In the genomic region with DNA sequence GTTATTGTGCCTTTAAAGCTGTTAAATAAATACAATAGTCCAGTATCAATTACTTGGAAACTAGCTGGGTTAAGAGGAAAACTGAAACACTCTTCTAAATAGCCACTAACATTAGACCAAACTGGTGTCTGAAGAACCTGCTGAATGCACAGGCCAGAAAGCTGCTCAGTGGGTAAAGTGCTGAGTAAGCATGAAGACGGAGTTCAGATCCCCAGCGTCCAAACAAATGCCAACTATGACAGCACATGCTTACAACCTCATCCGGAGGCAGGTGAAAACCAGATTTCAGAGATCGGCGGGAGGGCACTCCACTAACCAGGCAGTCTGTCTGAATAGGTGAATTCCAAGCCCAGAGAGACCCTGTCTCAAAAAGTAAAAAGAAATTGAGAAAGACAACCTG, we compare ENCODE assay signal across 25 mouse cellular contexts. TPM values are rescaled to one million over a fixed set of nuclear protein-coding genes. Genes with fewer than 3 reads are reported as not detected.
DNase-seq lines count a peak whose midpoint lies in the region; ATAC-seq and TF ChIP-seq lines count a peak whose summit lies in the region.
"Had no signal": no experiment of that assay in that cellular context is flagged by ENCODE, and none has a peak within 500 bp of the region (broad histone marks: within the 10 kb centered on the region; RNA-seq: fewer than 3 reads in every experiment).

No protein-coding gene starts in this region.

- TF ChIP-seq CTCF in CH12.LX (conservative IDR thresholded peaks at IDR 0.05 in 1 of 2, IDR thresholded peaks at IDR 0.05 in 1 of 2; ENCODE audit: low read depth in 2 of 2, low read length in 2 of 2) (no peak), MEL (IDR thresholded peaks at IDR 0.05 in 2 of 3, conservative IDR thresholded peaks at IDR 0.05 in 1 of 3; ENCODE audit: control insufficient read depth in 1 of 3, insufficient read depth in 1 of 3, low read depth in 2 of 3, low read length in 3 of 3, poor library complexity in 1 of 3, severe bottlenecking in 1 of 3) (no peak)

- no peak overlapping the region for H3K4me2 ChIP-seq in CH12.LX (ENCODE audit: insufficient read depth, low read depth, poor library complexity, severe bottlenecking)
- H3K4me2 ChIP-seq: embryonic facial prominence, embryonic 13.5 days; embryonic facial prominence, embryonic 15.5 days; forebrain, embryonic 12.5 days had no signal

- no peaks in the 10 kb centered on the region for H3K9me3 ChIP-seq in CH12.LX (replicated peaks; ENCODE audit: low read length)
- no peaks in the 10 kb centered on the region for H3K9me3 ChIP-seq in MEL (replicated peaks; ENCODE audit: insufficient read depth, low read length)
- H3K9me3 ChIP-seq: embryonic facial prominence, embryonic 13.5 days; forebrain, embryonic 10.5 days; forebrain, embryonic 12.5 days; G1E had no signal

- no peak for TF ChIP-seq EP300 in CH12.LX (IDR thresholded peaks at IDR 0.05; ENCODE audit: low read length)
- TF ChIP-seq EP300 in MEL (IDR thresholded peaks at IDR 0.05; ENCODE audit: low read depth in 1 of 2, low read length in 2 of 2): no peak

- TF ChIP-seq RAD21 in CH12.LX (IDR thresholded peaks at IDR 0.05; ENCODE audit: low read depth, low read length): no peak
- TF ChIP-seq RAD21 in MEL (IDR thresholded peaks at IDR 0.05; ENCODE audit: low read depth, low read length): no peak

- H3K4me1 ChIP-seq in CH12.LX (ENCODE audit: control insufficient read depth in 1 of 2, insufficient read depth in 2 of 2) (no peaks in the 10 kb centered on the region), MEL (ENCODE audit: control insufficient read depth in 1 of 2, insufficient read depth in 2 of 2, low read length in 2 of 2) (no peaks in the 10 kb centered on the region)
- H3K4me1 ChIP-seq: forebrain, embryonic 12.5 days had no signal

- H3K9ac ChIP-seq in CH12.LX (ENCODE audit: insufficient read depth, low read depth) (no peak overlapping the region), MEL (ENCODE audit: control insufficient read depth, low read depth, low read length, poor library complexity, severe bottlenecking) (no peak overlapping the region)
- H3K9ac ChIP-seq: embryonic facial prominence, embryonic 13.5 days; embryonic facial prominence, embryonic 15.5 days; forebrain, embryonic 12.5 days had no signal

- dilution Hi-C loops in CH12.LX (cut with MboI; ENCODE audit: extremely low pct_ligation_motif_present, extremely low pct_unique_long_range_greater_than_20kb, low sequenced_read_pairs): no loop called here

- in situ Hi-C loops in CH12.LX (cut with MboI; ENCODE audit: low pct_ligation_motif_present, low pct_unique_long_range_greater_than_20kb, low sequenced_read_pairs): loop anchor here (5.0 kb wide), 1 partner anchor 57 kb away; no protein-coding TSS in a partner anchor

- H3K27me3 ChIP-seq in CH12.LX (replicated peaks) (no peaks in the 10 kb centered on the region), MEL (ENCODE audit: control insufficient read depth in 1 of 2, insufficient read depth in 2 of 2, low read length in 2 of 2) (peaks cover 2 to 3% of the 10 kb centered on the region in 2 experiments; a peak in 3 of 4 replicates)
- H3K27me3 ChIP-seq: embryonic facial prominence, embryonic 13.5 days; embryonic facial prominence, embryonic 15.5 days; forebrain, embryonic 12.5 days had no signal

- no peak for TF ChIP-seq POLR2A in CH12.LX (IDR thresholded peaks at IDR 0.05; ENCODE audit: low read depth, low read length)
- TF ChIP-seq POLR2A in MEL (IDR thresholded peaks at IDR 0.05; ENCODE audit: control insufficient read depth in 1 of 2, insufficient read depth in 1 of 2, low read depth in 1 of 2, low read length in 2 of 2, poor library complexity in 1 of 2): no peak

- no peak overlapping the region for H3K27ac ChIP-seq in CH12.LX (ENCODE audit: insufficient read depth, low read depth)
- no peak overlapping the region for H3K27ac ChIP-seq in MEL (ENCODE audit: control insufficient read depth, low read depth, low read length)
- H3K27ac ChIP-seq: embryonic facial prominence, embryonic 13.5 days; embryonic facial prominence, embryonic 15.5 days; forebrain, embryonic 10.5 days; forebrain, embryonic 12.5 days had no signal

- no peak overlapping the region for H3K4me3 ChIP-seq in CH12.LX (replicated peaks in 1 of 3; ENCODE audit: low read depth in 2 of 3, low read length in 2 of 3, poor library complexity in 1 of 3)
- H3K4me3 ChIP-seq in MEL (ENCODE audit: control insufficient read depth in 1 of 2, insufficient read depth in 1 of 2, low read depth in 2 of 2, low read length in 2 of 2): no peak overlapping the region
- H3K4me3 ChIP-seq: embryonic facial prominence, embryonic 13.5 days; embryonic facial prominence, embryonic 15.5 days; erythroblast, embryonic 14.5 days; forebrain, embryonic 10.5 days; forebrain, embryonic 12.5 days had no signal

- ATAC-seq in megakaryocyte progenitor cell, adult 5-6 weeks (replicated peaks; ENCODE audit: poor library complexity): no peak
- ATAC-seq: forebrain, embryonic 14.5 days; forebrain, embryonic 16.5 days had no signal

- H3K36me3 ChIP-seq in CH12.LX (replicated peaks in 1 of 2; ENCODE audit: control insufficient read depth in 1 of 2, insufficient read depth in 1 of 2, low read length in 1 of 2) (no peaks in the 10 kb centered on the region), MEL (ENCODE audit: control insufficient read depth in 1 of 2, insufficient read depth in 2 of 2, low read length in 2 of 2) (no peaks in the 10 kb centered on the region)
- H3K36me3 ChIP-seq: embryonic facial prominence, embryonic 13.5 days; embryonic facial prominence, embryonic 15.5 days; forebrain, embryonic 10.5 days; forebrain, embryonic 12.5 days; G1E had no signal

- no peak for DNase-seq in CH12.LX (ENCODE audit: extremely low read depth)
- peak; percentile 37 for DNase-seq in ES-CJ7 (ENCODE audit: low read depth, low spot score)
- DNase-seq in MEL (ENCODE audit: low read depth, low spot score): no peak
- DNase-seq in ZHBTc4 (ENCODE audit: low read depth, low spot score): peak; percentile 34
- no peak for DNase-seq in frontal cortex, postnatal 36 days (ENCODE audit: low spot score in 2 of 2)
- DNase-seq in urinary bladder, postnatal 4 days (ENCODE audit: low spot score in 2 of 2): no peak
- DNase-seq: adrenal gland, adult 2 months; adrenal gland, postnatal 10 days; adrenal gland, postnatal 25 days; cerebellum, adult 11 months; cerebellum, adult 18-20 months; cerebellum, adult 8-10 months; cerebellum, adult 9-11 months; cerebellum, postnatal 14 days; cerebellum, postnatal 36 days; embryo, embryonic 11 days had no signal

- no peaks in the 10 kb centered on the region for H3K79me2 ChIP-seq in CH12.LX (replicated peaks; ENCODE audit: control insufficient read depth, extremely low read depth, insufficient read depth, poor library complexity, severe bottlenecking)
- no peaks in the 10 kb centered on the region for H3K79me2 ChIP-seq in MEL (ENCODE audit: control insufficient read depth, insufficient read depth, low read length, poor library complexity)

TF ChIP-seq in CH12.LX, 34 proteins besides CTCF, POLR2A, EP300 and RAD21:
- TF ChIP-seq MAFK (IDR thresholded peaks at IDR 0.05; ENCODE audit: insufficient replicate concordance, low read length) (peak; percentile 95), E2F4 (IDR thresholded peaks at IDR 0.05; ENCODE audit: insufficient replicate concordance, low read depth, low read length) (no peak)
TF ChIP-seq in CH12.LX: peak in this region for 1.

TF ChIP-seq in MEL, 35 proteins besides CTCF, POLR2A, EP300 and RAD21:
- TF ChIP-seq E2F4 (IDR thresholded peaks at IDR 0.05; ENCODE audit: borderline replicate concordance, low read depth, low read length) (no peak), MAFK (IDR thresholded peaks at IDR 0.05; ENCODE audit: borderline replicate concordance, low read depth, low read length) (peak; percentile 46; the same call in 1 of the 2 replicates), USF2 (IDR thresholded peaks at IDR 0.05; ENCODE audit: borderline replicate concordance in 1 of 2, insufficient read depth in 1 of 2, low read depth in 1 of 2, low read length in 2 of 2) (no peak), USF1 (IDR thresholded peaks at IDR 0.05; ENCODE audit: low read depth, low read length) (no peak), CHD2 (IDR thresholded peaks at IDR 0.05; ENCODE audit: low read length) (no peak), GABPA (IDR thresholded peaks at IDR 0.05; ENCODE audit: low read depth, low read length) (no peak), MAX (IDR thresholded peaks at IDR 0.05; ENCODE audit: low read length) (no peak)

RNA-seq across cellular contexts. Expression of a gene that starts 41.6 kb away (rescaled TPM):
- total RNA-seq in CH12.LX (2012; rRNA removed) (0.34 and 0.42 TPM in 2 replicates), CH12.LX (2014; rRNA removed) (0.07 and 0.11 TPM in 2 replicates), MEL (2012; rRNA removed) (0.27 and 0.49 TPM in 2 replicates)
- polyA plus RNA-seq in CH12.LX (2012; ENCODE audit: insufficient read length, low read depth) (0.78 and 0.81 TPM in 2 replicates), MEL (2012; ENCODE audit: insufficient read depth in 1 of 2, insufficient read length in 2 of 2, low read depth in 1 of 2, low replicate concordance in 2 of 2, missing spikeins in 1 of 2) (under 1 TPM in 1 of 2 experiments, not detected in 1; 0.11 TPM)
- 20.9 and 26.9 TPM in 2 replicates for total RNA-seq in megakaryocyte progenitor cell, adult 5-6 weeks (2015)
- total RNA-seq in megakaryocyte progenitor cell, adult 5-6 weeks (2017): 46.0 and 55.8 TPM in 2 replicates
- polyA plus RNA-seq: erythroblast, embryonic 14.5 days had no signal

Comparison
In these comparisons a context has a peak if more than half of its experiments do, and no peak if none do; other contexts are left out.
1. DNase-seq: peak in ES-CJ7 (single experiment) and ZHBTc4 (single experiment); none in CH12.LX (single experiment), MEL (single experiment), frontal cortex, postnatal 36 days (0 of 2) and urinary bladder, postnatal 4 days (0 of 2).
2. RNA of a gene that starts 41.6 kb away (total RNA-seq): 20.9 to 55.8 TPM in megakaryocyte progenitor cell, adult 5-6 weeks; 0.07 to 0.42 TPM in CH12.LX and 0.27 to 0.49 TPM in MEL; every median in the first group is over 10 times any median in the second.